Mouse (Mus musculus) forebrain, embryonic 13.5 days (tissue): ENCODE measurements around the gene Bloc1s4. TPM values are rescaled to one million over a fixed set of nuclear protein-coding genes. Genes with fewer than 3 reads are reported as not detected.

Source experiments
- ATAC-seq: fragments of 200-750 bp; cut with Nextera tagmentation; 2 replicates; pipeline ENCODE4 v1.8.0; 2017
- H3K27ac ChIP-seq: fragments of 300-500 bp; sonication (generic); 2 replicates; pipeline ENCODE4 v1.5.1; 2015; ENCODE audit warnings: inconsistent platforms, mild to moderate bottlenecking, moderate library complexity
- H3K27me3 ChIP-seq: fragments of 300-500 bp; sonication (generic); 2 replicates; pipeline ENCODE4 v1.6.1; 2015; ENCODE audit warnings: mild to moderate bottlenecking, inconsistent platforms
- H3K36me3 ChIP-seq: fragments of 300-500 bp; sonication (generic); 2 replicates; pipeline ENCODE4 v1.6.1; 2015; ENCODE audit warnings: mild to moderate bottlenecking, inconsistent platforms; ENCODE audit not compliant: poor library complexity, severe bottlenecking
- H3K4me1 ChIP-seq: fragments of 300-500 bp; sonication (generic); 2 replicates; pipeline ENCODE4 v1.6.1; 2015; ENCODE audit warnings: inconsistent platforms
- H3K4me2 ChIP-seq: fragments of 300-500 bp; sonication (generic); 2 replicates; pipeline ENCODE4 v1.6.1; 2015; ENCODE audit warnings: inconsistent platforms, mild to moderate bottlenecking, moderate library complexity
- H3K4me3 ChIP-seq: fragments of 300-500 bp; sonication (generic); 2 replicates; pipeline ENCODE4 v1.5.1; 2015; ENCODE audit warnings: mild to moderate bottlenecking, inconsistent platforms
- H3K9ac ChIP-seq: fragments of 300-500 bp; sonication (generic); 2 replicates; pipeline ENCODE4 v1.6.1; 2015; ENCODE audit warnings: mild to moderate bottlenecking, inconsistent platforms
- H3K9me3 ChIP-seq: fragments of 300-500 bp; sonication (generic); replicated peaks from 2 replicates; pipeline ENCODE4 v1.6.1; 2016; ENCODE audit warnings: inconsistent platforms
- WGBS: fragments of 180-500 bp; shearing (Covaris S2); methylation state at CpG from one replicate; pipeline ENCODE4 v1.1.7; 2015; 5-methylcytosine and 5-hydroxymethylcytosine counted together
- polyA plus RNA-seq: library from polyadenylated mRNA; unstranded; fragments of >200 nt; fragmentation: Nextera tagmentation; extraction: Ambion mirVana; gene quantifications from 2 replicates; pipeline ENCODE4 v1.2.1, GENCODE M21; 2015

Gene Bloc1s4
- polyA plus RNA-seq, 1 experiment from 2014 or later, result 24.2 TPM

DNA sequence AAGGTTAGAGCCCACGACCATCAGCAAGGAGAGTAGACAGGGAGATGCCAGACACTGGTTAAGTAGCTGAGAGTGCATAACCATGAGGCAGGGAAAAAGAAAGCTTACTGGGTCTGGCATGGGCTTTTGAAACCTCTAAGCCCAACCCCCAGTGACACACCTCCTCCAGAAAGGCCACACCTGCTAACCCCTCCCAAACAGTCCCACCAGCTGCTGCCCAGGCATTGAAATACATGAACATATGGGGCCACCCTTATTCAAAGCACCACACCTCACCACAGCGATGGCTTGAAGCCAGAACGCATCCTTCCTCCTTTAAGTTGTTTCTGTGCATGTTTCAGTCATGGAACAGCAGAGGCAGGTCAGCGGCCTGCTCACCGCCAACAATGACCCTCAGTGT lies 24.1 kb upstream of the Bloc1s4 start:
- H3K4me2 ChIP-seq, result no peak overlapping the region
- H3K4me1 ChIP-seq, result peaks cover 2% of the 10 kb centered on the region
- no peak overlapping the region for H3K4me3 ChIP-seq
- no peak; the same call in 1 of the 2 replicates for ATAC-seq
- H3K36me3 ChIP-seq, result no peaks in the 10 kb centered on the region
- H3K9ac ChIP-seq, result no peak overlapping the region
- H3K9me3 ChIP-seq, result no peaks in the 10 kb centered on the region
- no peaks in the 10 kb centered on the region for H3K27me3 ChIP-seq
- 79% methylated on average over 5 of the region's 5 CpGs for WGBS
- no peak overlapping the region for H3K27ac ChIP-seq

GRCm38 (mm10) chr5:36769603-36770002 lies 21.2 kb upstream of the Bloc1s4 start:
- no peak overlapping the region for H3K4me2 ChIP-seq
- peaks cover 12% of the 10 kb centered on the region for H3K4me1 ChIP-seq
- no peaks in the 10 kb centered on the region for H3K9me3 ChIP-seq
- no peak overlapping the region for H3K27ac ChIP-seq
- 71% methylated on average over 3 of the region's 3 CpGs for WGBS
- no peaks in the 10 kb centered on the region for H3K36me3 ChIP-seq
- H3K4me3 ChIP-seq, result no peak overlapping the region
- H3K27me3 ChIP-seq, result no peaks in the 10 kb centered on the region
- no peak overlapping the region for H3K9ac ChIP-seq
- no peak for ATAC-seq

GRCm38 (mm10) chr5:36766958-36767703 lies 18.7 kb upstream of the Bloc1s4 start:
- ATAC-seq, result peak; percentile 80
- no peaks in the 10 kb centered on the region for H3K9me3 ChIP-seq
- H3K36me3 ChIP-seq, result no peaks in the 10 kb centered on the region
- 35% methylated on average over 10 of the region's 10 CpGs for WGBS
- H3K9ac ChIP-seq, result no peak overlapping the region
- no peak overlapping the region for H3K4me3 ChIP-seq
- H3K4me1 ChIP-seq, result peaks cover 18% of the 10 kb centered on the region
- H3K4me2 ChIP-seq, result peak overlapping the region; percentile 31
- H3K27ac ChIP-seq, result 0 out of 2 replicates have a peak overlapping the region, but pooled peaks have one; percentile 40
- H3K27me3 ChIP-seq, result no peaks in the 10 kb centered on the region

- Histone ChIP-seq H3K9me3 (no peaks in the 10 kb centered on the region), H3K4me2 (no peak overlapping the region), H3K27me3 (peaks cover 5% of the 10 kb centered on the region; the same call in 1 of the 2 replicates), H3K4me3 (no peak overlapping the region), H3K27ac (no peak overlapping the region), H3K4me1 (0 out of 2 replicates have a peak, but pooled peaks cover 5% of the 10 kb centered on the region), H3K9ac (no peak overlapping the region), H3K36me3 (no peaks in the 10 kb centered on the region)
- no peak for ATAC-seq
- WGBS, result 86% methylated on average over 4 of the region's 4 CpGs
Measured at GRCm38 (mm10) chr5:36759848-36760247, 11.4 kb upstream of the Bloc1s4 start.

GRCm38 (mm10) chr5:36757033-36757432 lies 8.6 kb upstream of the Bloc1s4 start:
- H3K27me3 ChIP-seq, result peaks cover 10% of the 10 kb centered on the region; the same call in 1 of the 2 replicates
- H3K4me2 ChIP-seq, result no peak overlapping the region
- H3K9me3 ChIP-seq, result no peaks in the 10 kb centered on the region
- no peak overlapping the region for H3K27ac ChIP-seq
- no peak overlapping the region for H3K9ac ChIP-seq
- no peak for ATAC-seq
- 64% methylated on average over 5 of the region's 5 CpGs for WGBS
- H3K4me3 ChIP-seq, result no peak overlapping the region
- no peaks in the 10 kb centered on the region for H3K4me1 ChIP-seq
- H3K36me3 ChIP-seq, result no peaks in the 10 kb centered on the region

GRCm38 (mm10) chr5:36750119-36751078 lies 1.9 kb upstream of the Bloc1s4 start:
- H3K27ac ChIP-seq, result no peak overlapping the region
- 74% methylated on average over 9 of the region's 9 CpGs for WGBS
- H3K4me1 ChIP-seq, result peaks cover 24% of the 10 kb centered on the region
- peaks cover 9% of the 10 kb centered on the region; the same call in 1 of the 2 replicates for H3K27me3 ChIP-seq
- no peaks in the 10 kb centered on the region for H3K36me3 ChIP-seq
- H3K9ac ChIP-seq, result no peak overlapping the region
- H3K4me2 ChIP-seq, result no peak overlapping the region
- no peaks in the 10 kb centered on the region for H3K9me3 ChIP-seq
- H3K4me3 ChIP-seq, result no peak overlapping the region
- ATAC-seq, result no peak

GRCm38 (mm10) chr5:36747794-36748535 lies 485 bp downstream of the Bloc1s4 start:
- H3K4me3 ChIP-seq, result peak overlapping the region; percentile 92
- peaks cover 6% of the 10 kb centered on the region; the same call in 1 of the 2 replicates for H3K27me3 ChIP-seq
- H3K9ac ChIP-seq, result peak overlapping the region; percentile 94
- 3% methylated on average over 76 of the region's 76 CpGs for WGBS
- peak; percentile 22 for ATAC-seq
- H3K36me3 ChIP-seq, result no peaks in the 10 kb centered on the region
- H3K4me1 ChIP-seq, result peaks cover 24% of the 10 kb centered on the region
- H3K9me3 ChIP-seq, result no peaks in the 10 kb centered on the region
- no peak overlapping the region for H3K27ac ChIP-seq
- peak overlapping the region; percentile 88 for H3K4me2 ChIP-seq

GRCm38 (mm10) chr5:36747071-36747470 lies 1.4 kb downstream of the Bloc1s4 start:
- H3K9me3 ChIP-seq, result no peaks in the 10 kb centered on the region
- WGBS, result 87% methylated on average over 7 of the region's 7 CpGs
- no peaks in the 10 kb centered on the region for H3K36me3 ChIP-seq
- ATAC-seq, result no peak
- H3K27me3 ChIP-seq, result peaks cover 5% of the 10 kb centered on the region; the same call in 1 of the 2 replicates
- peaks cover 24% of the 10 kb centered on the region for H3K4me1 ChIP-seq
- peak overlapping the region; percentile 94; the same call in 1 of the 2 replicates for H3K9ac ChIP-seq
- H3K4me3 ChIP-seq, result peak overlapping the region; percentile 92
- no peak overlapping the region for H3K27ac ChIP-seq
- H3K4me2 ChIP-seq, result peak overlapping the region; percentile 88

DNA sequence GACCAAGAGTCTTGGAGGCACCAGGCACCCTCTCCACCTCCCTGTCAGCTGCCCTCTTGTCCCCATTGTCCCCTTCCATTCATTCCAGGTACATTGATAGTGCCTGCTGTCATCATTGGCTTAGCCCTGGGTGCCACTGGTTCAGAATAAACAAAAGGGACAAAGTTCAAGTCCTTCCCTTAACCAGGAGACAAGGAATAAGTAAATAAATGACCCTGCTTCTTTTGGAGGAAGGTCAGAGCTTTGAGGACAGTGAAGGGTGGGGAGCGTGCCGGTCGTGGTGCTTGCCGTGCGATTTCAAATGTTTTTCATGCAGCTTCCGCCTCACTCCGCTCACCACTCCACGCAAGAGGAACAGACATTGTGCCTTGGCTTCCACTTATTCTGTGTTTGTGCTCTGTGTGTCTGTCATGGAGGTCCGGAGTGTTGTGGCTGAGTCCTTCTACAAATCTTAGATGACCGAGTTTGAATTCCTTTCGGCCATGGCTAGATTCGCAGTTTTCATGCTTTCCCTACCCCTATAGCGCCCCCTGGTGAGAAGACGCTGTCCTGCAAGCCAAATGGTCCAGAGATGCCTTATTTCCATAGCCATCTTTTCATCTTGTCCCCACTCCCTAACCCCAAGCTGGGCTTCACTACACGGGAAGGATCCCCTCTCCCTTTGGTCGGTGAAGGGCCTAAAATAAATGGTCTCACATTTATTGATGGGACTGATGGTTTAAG lies 6.2 kb downstream of the Bloc1s4 start:
- Histone ChIP-seq H3K4me3 (no peak overlapping the region), H3K36me3 (no peaks in the 10 kb centered on the region), H3K4me1 (peaks cover 13% of the 10 kb centered on the region), H3K4me2 (peak overlapping the region; percentile 5; the same call in 1 of the 2 replicates), H3K27me3 (no peaks in the 10 kb centered on the region), H3K9me3 (no peaks in the 10 kb centered on the region), H3K9ac (no peak overlapping the region), H3K27ac (no peak overlapping the region)
- 39% methylated on average over 16 of the region's 16 CpGs for WGBS
- no peak for ATAC-seq

DNA sequence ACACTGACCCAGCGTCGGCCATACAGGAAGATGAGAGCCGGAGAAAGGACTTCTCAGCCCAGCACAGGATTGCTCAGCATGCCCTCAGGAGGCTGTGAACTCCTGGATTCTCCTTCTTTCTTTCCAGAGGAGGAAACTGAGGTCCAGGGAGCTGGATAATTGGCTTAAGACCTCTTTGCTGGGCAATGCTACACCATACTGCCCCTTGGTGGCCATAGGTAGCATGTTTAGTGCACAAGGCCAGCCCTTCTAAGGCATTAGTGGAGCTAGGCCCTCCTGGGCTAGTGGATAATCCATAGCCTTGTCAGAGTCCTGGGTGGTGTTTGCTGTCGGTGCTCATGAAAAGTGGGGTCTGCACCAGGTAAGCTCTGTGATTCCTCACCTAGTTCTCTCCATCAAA lies 8.6 kb downstream of the Bloc1s4 start:
- WGBS, result 53% methylated on average over 4 of the region's 4 CpGs
- H3K9ac ChIP-seq, result no peak overlapping the region
- no peaks in the 10 kb centered on the region for H3K4me1 ChIP-seq
- H3K27me3 ChIP-seq, result peaks cover 3% of the 10 kb centered on the region; the same call in 1 of the 2 replicates
- H3K4me3 ChIP-seq, result no peak overlapping the region
- no peak for ATAC-seq
- H3K27ac ChIP-seq, result no peak overlapping the region
- no peaks in the 10 kb centered on the region for H3K36me3 ChIP-seq
- no peaks in the 10 kb centered on the region for H3K9me3 ChIP-seq
- H3K4me2 ChIP-seq, result no peak overlapping the region
